9 mouse cellular contexts compared by ENCODE assay signal in the genomic region with DNA sequence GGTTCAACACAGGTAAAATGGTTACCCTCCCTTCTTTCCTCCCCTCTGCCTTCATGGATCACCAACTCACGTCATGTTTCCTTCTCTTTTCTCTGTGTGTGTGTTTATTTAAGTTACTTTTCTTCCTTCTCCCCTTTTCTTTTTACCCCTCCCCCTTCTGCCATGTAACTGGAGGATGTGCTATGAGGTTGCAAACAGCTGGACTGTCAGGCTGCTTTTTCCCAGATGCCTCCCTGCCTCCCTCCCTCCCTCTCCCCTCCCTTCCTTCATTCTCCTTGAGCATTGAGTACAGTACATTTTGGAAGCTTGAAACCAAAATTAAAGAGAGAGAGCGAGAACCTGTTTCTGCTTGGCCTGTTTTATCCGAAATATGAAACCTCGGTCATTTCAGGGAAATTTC. TPM values are rescaled to one million over a fixed set of nuclear protein-coding genes. Genes with fewer than 3 reads are reported as not detected.
DNase-seq lines count a peak whose midpoint lies in the region; ATAC-seq and TF ChIP-seq lines count a peak whose summit lies in the region.
"Had no signal": no experiment of that assay in that cellular context is flagged by ENCODE, and none has a peak within 500 bp of the region (broad histone marks: within the 10 kb centered on the region; RNA-seq: fewer than 3 reads in every experiment).

No protein-coding gene starts in this region.

- DNase-seq in gastrocnemius, adult 2 months, result no peak
- DNase-seq in gastrocnemius, postnatal 36 days, result no peak
- no peak for DNase-seq in liver, embryonic 11.5 days (ENCODE audit: low spot score)
- no peak for DNase-seq in liver, postnatal 0 days
- no peak for DNase-seq in thymus, postnatal 36 days
- DNase-seq in thymus, postnatal 14 days, result no peak

- no peak for TF ChIP-seq POLR2A in bone marrow macrophage, adult 2 months (IDR thresholded peaks at IDR 0.05; ENCODE audit: borderline replicate concordance, low read depth, low read length)

- intact Hi-C loops in gastrocnemius, adult 2 months (cut with DNase I), result loop anchor here (5.0 to 10.0 kb wide), 2 partner anchors 344 to 503 kb away; a partner anchor contains a TSS
- intact Hi-C loops in gastrocnemius, postnatal 36 days (cut with DNase I), result loop anchor here (5.0 to 10.0 kb wide), 2 partner anchors 46 to 357 kb away; a partner anchor contains a TSS

- no peaks in the 10 kb centered on the region for H3K9me3 ChIP-seq in liver, embryonic 12.5 days (replicated peaks)
- no peaks in the 10 kb centered on the region for H3K9me3 ChIP-seq in liver, embryonic 11.5 days (ENCODE audit: control insufficient read depth, low read length)
- no peaks in the 10 kb centered on the region for H3K9me3 ChIP-seq in liver, postnatal 0 days (ENCODE audit: low read length)

- peak overlapping the region; percentile 100 for H3K27ac ChIP-seq in gastrocnemius, adult 2 months
- no peak overlapping the region for H3K27ac ChIP-seq in liver, embryonic 12.5 days
- no peak overlapping the region for H3K27ac ChIP-seq in liver, embryonic 11.5 days (ENCODE audit: low read depth, low read length)
- H3K27ac ChIP-seq in bone marrow macrophage, adult 2 months (ENCODE audit: insufficient read depth, low read depth, low read length), result no peak overlapping the region
- H3K27ac ChIP-seq in liver, postnatal 0 days (ENCODE audit: low read depth), result no peak overlapping the region

- peak overlapping the region; percentile 92 for H3K4me3 ChIP-seq in gastrocnemius, adult 2 months
- no peak overlapping the region for H3K4me3 ChIP-seq in liver, embryonic 12.5 days
- no peak overlapping the region for H3K4me3 ChIP-seq in liver, embryonic 11.5 days (ENCODE audit: low read depth, low read length)
- H3K4me3 ChIP-seq in bone marrow macrophage, adult 2 months (ENCODE audit: insufficient read depth, low read length), result peak overlapping the region; percentile 84; the same call in 1 of the 2 replicates
- H3K4me3 ChIP-seq in liver, postnatal 0 days (ENCODE audit: low read depth, low read length), result no peak overlapping the region

- ATAC-seq in liver, embryonic 12.5 days, result no peak
- no peak for ATAC-seq in liver, embryonic 11.5 days (replicated peaks; ENCODE audit: low FRiP score)
- no peak for ATAC-seq in liver, postnatal 0 days

- H3K27me3 ChIP-seq in liver, embryonic 12.5 days (replicated peaks), result peaks cover 20% of the 10 kb centered on the region
- peaks cover 7% of the 10 kb centered on the region for H3K27me3 ChIP-seq in liver, embryonic 11.5 days (replicated peaks; ENCODE audit: control insufficient read depth, insufficient read depth, low read length)
- 0 out of 2 replicates have a peak, but pooled peaks cover 3% of the 10 kb centered on the region for H3K27me3 ChIP-seq in liver, postnatal 0 days (ENCODE audit: insufficient read depth, low read length)

- peak overlapping the region; percentile 93 for H3K4me2 ChIP-seq in liver, embryonic 12.5 days
- H3K4me2 ChIP-seq in liver, embryonic 11.5 days, result no peak overlapping the region
- peak overlapping the region; percentile 98; the same call in 1 of the 2 replicates for H3K4me2 ChIP-seq in liver, postnatal 0 days (ENCODE audit: low read depth, low read length)

- WGBS in liver, embryonic 12.5 days (ENCODE audit: insufficient replicate concordance), result 84% methylated on average over 4 of the region's 4 CpGs
- WGBS in liver, embryonic 11.5 days, result 79% methylated on average over 4 of the region's 4 CpGs
- WGBS in liver, postnatal 0 days (ENCODE audit: insufficient replicate concordance), result 83% methylated on average over 4 of the region's 4 CpGs

- no peak for TF ChIP-seq EP300 in liver, postnatal 0 days (IDR thresholded peaks at IDR 0.05; ENCODE audit: low read depth)

- no peak overlapping the region for H3K9ac ChIP-seq in liver, embryonic 12.5 days
- no peak overlapping the region for H3K9ac ChIP-seq in liver, embryonic 11.5 days (ENCODE audit: low read depth, low read length)
- H3K9ac ChIP-seq in liver, postnatal 0 days (replicated peaks), result peak overlapping the region; percentile 86; the same call in 1 of the 2 replicates

- peaks cover 56% of the 10 kb centered on the region for H3K36me3 ChIP-seq in liver, embryonic 12.5 days
- peaks cover 41% of the 10 kb centered on the region for H3K36me3 ChIP-seq in liver, embryonic 11.5 days (ENCODE audit: control insufficient read depth, insufficient read depth, low read length)
- peaks cover 51% of the 10 kb centered on the region for H3K36me3 ChIP-seq in liver, postnatal 0 days (replicated peaks; ENCODE audit: insufficient read depth, low read length)

- peaks cover 49% of the 10 kb centered on the region for H3K4me1 ChIP-seq in liver, embryonic 12.5 days
- H3K4me1 ChIP-seq in liver, embryonic 11.5 days (replicated peaks; ENCODE audit: control insufficient read depth, insufficient read depth, low read length), result peaks cover 19% of the 10 kb centered on the region
- H3K4me1 ChIP-seq in bone marrow macrophage, adult 2 months (ENCODE audit: control insufficient read depth, insufficient read depth, low read length), result peaks cover 11% of the 10 kb centered on the region
- H3K4me1 ChIP-seq in liver, postnatal 0 days (ENCODE audit: insufficient read depth), result peaks cover 26% of the 10 kb centered on the region

- no peak for TF ChIP-seq CTCF in gastrocnemius, adult 2 months (IDR thresholded peaks at IDR 0.05)
- TF ChIP-seq CTCF in bone marrow macrophage, adult 2 months (IDR thresholded peaks at IDR 0.05; ENCODE audit: low read depth, low read length), result no peak
- no peak for TF ChIP-seq CTCF in liver, postnatal 0 days (IDR thresholded peaks at IDR 0.05; ENCODE audit: low read depth)

RNA-seq across cellular contexts. Expression of a gene that starts 2.3 kb away (rescaled TPM):
- 1 to 10 TPM; 2.1 to 2.2 TPM for total RNA-seq in gastrocnemius, adult 2 months (2021)
- total RNA-seq in gastrocnemius, postnatal 36 days (2021), result 1 to 10 TPM; 2.0 to 2.9 TPM
- 1.2 and 1.5 TPM in 2 replicates for polyA plus RNA-seq in liver, embryonic 12.5 days (2016; fragmentation: Nextera tagmentation; extraction: Ambion mirVana)
- polyA plus RNA-seq in liver, embryonic 11.5 days (2014; fragmentation: Nextera tagmentation; extraction: Ambion mirVana), result 1.8 TPM in 2 replicates
- polyA plus RNA-seq in bone marrow macrophage, adult 2 months (2012; ENCODE audit: insufficient read depth, insufficient read length, missing spikeins), result 3.1 and 3.8 TPM in 2 replicates
- 2.8 TPM in 2 replicates for polyA plus RNA-seq in liver, postnatal 0 days (2015; fragmentation: Nextera tagmentation; extraction: Ambion mirVana)

RNA-seq across cellular contexts. Expression of a gene that starts 11.0 kb away (rescaled TPM):
- total RNA-seq in gastrocnemius, adult 2 months (2021), result 10 to 100 TPM; 44.5 to 45.4 TPM
- 10 to 100 TPM; 32.8 to 43.8 TPM for total RNA-seq in gastrocnemius, postnatal 36 days (2021)
- polyA plus RNA-seq in liver, embryonic 12.5 days (2016; fragmentation: Nextera tagmentation; extraction: Ambion mirVana), result 39.3 and 44.5 TPM in 2 replicates
- polyA plus RNA-seq in liver, embryonic 11.5 days (2014; fragmentation: Nextera tagmentation; extraction: Ambion mirVana), result 43.6 and 48.1 TPM in 2 replicates
- polyA plus RNA-seq in bone marrow macrophage, adult 2 months (2012; ENCODE audit: insufficient read depth, insufficient read length, missing spikeins), result 126 and 153 TPM in 2 replicates
- 9.1 and 9.7 TPM in 2 replicates for polyA plus RNA-seq in liver, postnatal 0 days (2015; fragmentation: Nextera tagmentation; extraction: Ambion mirVana)

RNA-seq across cellular contexts. Expression of a gene that starts 16.8 kb away (rescaled TPM):
- 1 to 10 TPM; 1.4 to 2.0 TPM for total RNA-seq in gastrocnemius, adult 2 months (2021)
- 1 to 10 TPM; 2.0 to 3.1 TPM for total RNA-seq in gastrocnemius, postnatal 36 days (2021)
- polyA plus RNA-seq in liver, embryonic 12.5 days (2016; fragmentation: Nextera tagmentation; extraction: Ambion mirVana), result 10.5 TPM in 2 replicates
- 20.0 and 22.8 TPM in 2 replicates for polyA plus RNA-seq in liver, embryonic 11.5 days (2014; fragmentation: Nextera tagmentation; extraction: Ambion mirVana)
- polyA plus RNA-seq in bone marrow macrophage, adult 2 months (2012; ENCODE audit: insufficient read depth, insufficient read length, missing spikeins), result not detected in 2 replicates
- polyA plus RNA-seq in liver, postnatal 0 days (2015; fragmentation: Nextera tagmentation; extraction: Ambion mirVana), result 8.2 and 12.1 TPM in 2 replicates
- polyA plus RNA-seq: macrophage had no signal

RNA-seq across cellular contexts. Expression of a gene that starts 28.6 kb away (rescaled TPM):
- total RNA-seq in gastrocnemius, adult 2 months (2021), result 1 to 10 TPM; 1.8 to 4.7 TPM
- 1 to 10 TPM; 1.7 to 1.8 TPM for total RNA-seq in gastrocnemius, postnatal 36 days (2021)
- 0.48 and 0.77 TPM in 2 replicates for polyA plus RNA-seq in liver, embryonic 12.5 days (2016; fragmentation: Nextera tagmentation; extraction: Ambion mirVana)
- polyA plus RNA-seq in liver, embryonic 11.5 days (2014; fragmentation: Nextera tagmentation; extraction: Ambion mirVana), result 0.58 and 0.85 TPM in 2 replicates
- not detected in 2 replicates for polyA plus RNA-seq in bone marrow macrophage, adult 2 months (2012; ENCODE audit: insufficient read depth, insufficient read length, missing spikeins)
- 1.9 and 3.2 TPM in 2 replicates for polyA plus RNA-seq in liver, postnatal 0 days (2015; fragmentation: Nextera tagmentation; extraction: Ambion mirVana)

Comparison
In these comparisons a context has a peak if more than half of its experiments do, and no peak if none do; other contexts are left out.
1. H3K4me3 ChIP-seq: peak in gastrocnemius, adult 2 months (single experiment) and bone marrow macrophage, adult 2 months (single experiment); none in liver, embryonic 12.5 days (single experiment), liver, embryonic 11.5 days (single experiment) and liver, postnatal 0 days (single experiment).